Mouse (Mus musculus) ES-Bruce4 (cell line): ENCODE measurements at regions not wholly inside any gene's neighbourhood (a gene's known extent, or its start where the extent isn't known, plus 50 kb on each side); places are given as distances from the start of the nearest gene placed in this dataset.

Source experiments
- H3K27ac ChIP-seq: 2 replicates; pipeline ENCODE4 v1.5.1; 2012; ENCODE audit warnings: low read length, inconsistent platforms; ENCODE audit not compliant: insufficient read depth
- H3K27me3 ChIP-seq: 2 replicates; pipeline ENCODE4 v1.6.1; 2012; ENCODE audit warnings: mild to moderate bottlenecking, low read length, inconsistent platforms; ENCODE audit not compliant: control insufficient read depth, poor library complexity, insufficient read depth, severe bottlenecking
- H3K36me3 ChIP-seq: 2 replicates; pipeline ENCODE4 v1.6.1; 2012; ENCODE audit warnings: inconsistent platforms, mild to moderate bottlenecking, low read length, moderate library complexity; ENCODE audit not compliant: control insufficient read depth, poor library complexity, insufficient read depth, severe bottlenecking
- H3K4me1 ChIP-seq: one replicate; pipeline ENCODE4 v1.8.1; 2011; ENCODE audit warnings: low read length; ENCODE audit not compliant: control insufficient read depth, insufficient read depth
- H3K4me3 ChIP-seq: 2 replicates; pipeline ENCODE4 v1.5.1; 2011; ENCODE audit warnings: low read depth, mild to moderate bottlenecking, low read length
- H3K9ac ChIP-seq: 2 replicates; pipeline ENCODE4 v1.6.1; 2012; ENCODE audit warnings: low read depth, mild to moderate bottlenecking, inconsistent platforms; ENCODE audit not compliant: poor library complexity, severe bottlenecking
- H3K9me3 ChIP-seq: replicated peaks from 2 replicates; pipeline ENCODE4 v1.6.1; 2012; ENCODE audit warnings: mild to moderate bottlenecking, low read length, inconsistent platforms; ENCODE audit not compliant: control insufficient read depth, poor library complexity, insufficient read depth, severe bottlenecking
- CTCF ChIP-seq: IDR thresholded peaks from one replicate; pipeline ENCODE4 v1.8.1; 2011; ENCODE audit warnings: low read depth, low read length
- EP300 ChIP-seq: IDR thresholded peaks from 2 replicates; pipeline ENCODE4 v1.6.1; 2011; ENCODE audit warnings: low read depth, low read length; ENCODE audit not compliant: insufficient read depth
- POLR2A ChIP-seq: IDR thresholded peaks from one replicate; pipeline ENCODE4 v1.8.1; 2011; ENCODE audit warnings: low read length; ENCODE audit not compliant: insufficient read depth

- TF ChIP-seq POLR2A, result no peak
- Histone ChIP-seq H3K9ac (no peak overlapping the region), H3K27ac (no peak overlapping the region), H3K4me1 (no peaks in the 10 kb centered on the region), H3K27me3 (no peaks in the 10 kb centered on the region), H3K36me3 (no peaks in the 10 kb centered on the region), H3K9me3 (no peaks in the 10 kb centered on the region), H3K4me3 (no peak overlapping the region)
Observed at GRCm38 (mm10) chr16:21318009-21318639, 104.8 kb upstream of the Vps8 start.

GRCm38 (mm10) chr16:21318640-21319365 lies 104.1 kb upstream of the Vps8 start:
- Histone ChIP-seq H3K27me3 (no peaks in the 10 kb centered on the region), H3K9me3 (no peaks in the 10 kb centered on the region), H3K4me1 (no peaks in the 10 kb centered on the region), H3K36me3 (no peaks in the 10 kb centered on the region), H3K9ac (no peak overlapping the region), H3K27ac (no peak overlapping the region), H3K4me3 (no peak overlapping the region)
- TF ChIP-seq CTCF, result no peak
- TF ChIP-seq EP300, result no peak
- TF ChIP-seq POLR2A, result no peak

- Histone ChIP-seq H3K9ac (no peak overlapping the region), H3K4me1 (no peaks in the 10 kb centered on the region), H3K27me3 (no peaks in the 10 kb centered on the region), H3K27ac (no peak overlapping the region), H3K9me3 (no peaks in the 10 kb centered on the region), H3K4me3 (no peak overlapping the region), H3K36me3 (no peaks in the 10 kb centered on the region)
- TF ChIP-seq EP300, result no peak
- TF ChIP-seq CTCF, result no peak
- no peak for TF ChIP-seq POLR2A
Observed at GRCm38 (mm10) chr16:21320284-21320683, 102.6 kb upstream of the Vps8 start.

DNA sequence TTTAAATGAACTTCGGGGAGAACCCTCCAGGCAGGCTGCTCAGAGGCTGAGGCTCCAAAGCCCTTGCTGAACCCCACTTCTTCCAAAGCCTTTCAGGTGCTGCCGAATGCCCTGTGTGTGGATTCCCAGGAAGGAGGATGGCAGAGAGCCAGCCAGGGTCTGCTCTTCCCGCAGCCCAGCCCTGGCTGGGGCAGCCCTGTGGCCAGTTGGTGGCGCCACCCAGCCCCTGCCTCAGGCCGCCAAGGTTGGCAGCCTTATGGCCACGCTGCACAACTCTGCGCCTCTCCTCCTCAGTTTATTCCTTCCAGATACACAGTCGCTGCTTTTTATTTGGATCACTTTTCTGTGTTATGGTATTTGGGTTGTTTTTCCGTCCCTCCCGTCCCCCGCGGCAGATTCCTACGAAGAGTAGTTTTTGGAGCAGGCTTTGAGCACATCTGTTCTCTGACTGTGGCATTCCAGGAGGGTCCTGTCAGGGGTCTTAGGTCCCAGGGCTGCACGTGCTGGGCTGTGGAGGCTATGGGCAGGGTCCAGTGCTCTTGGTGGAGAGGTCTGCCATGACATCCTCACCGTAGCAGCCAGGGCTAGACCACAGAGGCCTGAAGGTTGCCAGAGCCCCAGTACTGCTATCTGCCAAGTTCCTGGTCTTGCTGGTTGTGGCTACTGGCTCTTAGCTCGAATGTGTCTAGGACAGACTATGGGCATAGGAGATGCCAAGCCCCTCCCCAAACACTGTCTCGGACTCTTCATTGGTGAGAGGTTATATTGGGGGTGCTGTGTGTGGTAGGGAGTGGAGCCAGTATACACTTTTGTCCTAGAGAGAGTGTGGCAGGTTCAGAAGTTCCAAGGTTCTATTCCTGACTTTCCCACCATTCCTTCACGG lies 101.5 kb upstream of the Vps8 start:
- TF ChIP-seq CTCF, result peak; percentile 72
- TF ChIP-seq POLR2A, result no peak
- no peak for TF ChIP-seq EP300
- Histone ChIP-seq H3K27me3 (no peaks in the 10 kb centered on the region), H3K4me3 (no peak overlapping the region), H3K4me1 (no peaks in the 10 kb centered on the region), H3K36me3 (no peaks in the 10 kb centered on the region), H3K9ac (no peak overlapping the region), H3K9me3 (no peaks in the 10 kb centered on the region), H3K27ac (no peak overlapping the region)

- no peaks in the 10 kb centered on the region for H3K9me3 ChIP-seq
- no peaks in the 10 kb centered on the region for H3K36me3 ChIP-seq
- H3K4me1 ChIP-seq, result no peaks in the 10 kb centered on the region
- no peak overlapping the region for H3K4me3 ChIP-seq
- TF ChIP-seq EP300 (no peak), POLR2A (no peak), CTCF (no peak)
- H3K27ac ChIP-seq, result no peak overlapping the region
- no peaks in the 10 kb centered on the region for H3K27me3 ChIP-seq
- H3K9ac ChIP-seq, result no peak overlapping the region
Observed at GRCm38 (mm10) chr16:21322437-21322836, 100.5 kb upstream of the Vps8 start.
